Comparison of ENCODE assay signal across 8 mouse cellular contexts in genomic region chr5:103356500-103356899, GRCm38 (mm10).
DNase-seq lines count a peak whose midpoint lies in the region; ATAC-seq and TF ChIP-seq lines count a peak whose summit lies in the region.

No protein-coding gene starts in this region.

- peak; percentile 17 for DNase-seq in gastrocnemius, adult 18-20 months (ENCODE audit: low spot score)
- no peak for DNase-seq in gastrocnemius, postnatal 36 days
- peak; percentile 40 for DNase-seq in ES-E14 (ENCODE audit: low read depth, low spot score)
- DNase-seq in liver, adult 2 months (ENCODE audit: extremely low read depth, low read depth, low spot score) = peak; percentile 37
- DNase-seq in natural killer cell, adult 2 months (ENCODE audit: low spot score in 2 of 2) = no peak
- DNase-seq in layer of hippocampus, postnatal 25 days (ENCODE audit: extremely low spot score in 1 of 2, low spot score in 1 of 2) = no peak
- DNase-seq in right cerebral cortex, postnatal 14 days = no peak

- TF ChIP-seq POLR2A in liver, adult 2 months (IDR thresholded peaks at IDR 0.05; ENCODE audit: extremely low read depth, insufficient read depth, low read length) = no peak

- intact Hi-C loops in gastrocnemius, postnatal 36 days (cut with DNase I) = loop anchor here (10.0 kb wide), 1 partner anchor 568 kb away; no protein-coding TSS in a partner anchor

- peak; percentile 48; the same call in 1 of the 2 replicates for ATAC-seq in granulocyte monocyte progenitor cell, adult 5-6 weeks (replicated peaks; ENCODE audit: poor library complexity, severe bottlenecking)

- peak overlapping the region; percentile 30; the same call in 1 of the 2 replicates for H3K9ac ChIP-seq in ES-E14 (ENCODE audit: insufficient read depth, low read depth, low read length, poor library complexity, severe bottlenecking)
- H3K9ac ChIP-seq in liver, adult 2 months (ENCODE audit: low read depth, low read length) = no peak overlapping the region

- H3K4me3 ChIP-seq in ES-E14 (ENCODE audit: insufficient read depth in 1 of 2, low read depth in 1 of 2, low read length in 2 of 2, poor library complexity in 1 of 2, severe bottlenecking in 1 of 2) = peak overlapping the region; percentile 46 to 47
- no peak overlapping the region; the same call in 1 of the 2 replicates for H3K4me3 ChIP-seq in liver, adult 2 months (ENCODE audit: insufficient read depth, low read depth, low read length)

- no peaks in the 10 kb centered on the region for H3K79me2 ChIP-seq in liver, adult 2 months (ENCODE audit: control insufficient read depth, insufficient read depth, low read length)

- H3K36me3 ChIP-seq in ES-E14 (ENCODE audit: control insufficient read depth, insufficient read depth, low read length, poor library complexity, severe bottlenecking) = no peaks in the 10 kb centered on the region
- no peaks in the 10 kb centered on the region for H3K36me3 ChIP-seq in liver, adult 2 months (ENCODE audit: control insufficient read depth, insufficient read depth, low read length)

- 64% methylated on average over 6 of the region's 6 CpGs for WGBS in liver, adult 2 months

- H3K9me3 ChIP-seq in ES-E14 (ENCODE audit: control insufficient read depth, insufficient read depth, low read depth, low read length) = no peaks in the 10 kb centered on the region

- no peak overlapping the region for H3K27ac ChIP-seq in ES-E14 (ENCODE audit: insufficient read depth, low read depth, low read length, poor library complexity, severe bottlenecking)
- no peak overlapping the region for H3K27ac ChIP-seq in liver, adult 2 months (replicated peaks; ENCODE audit: insufficient read depth, low read depth, low read length)

- no peaks in the 10 kb centered on the region for H3K4me1 ChIP-seq in ES-E14 (ENCODE audit: control insufficient read depth in 2 of 2, insufficient read depth in 2 of 2, low read length in 2 of 2, poor library complexity in 1 of 2)
- peaks cover 7% of the 10 kb centered on the region; the same call in 1 of the 2 replicates for H3K4me1 ChIP-seq in liver, adult 2 months (ENCODE audit: control insufficient read depth, insufficient read depth, low read length)

- H3K27me3 ChIP-seq in liver, adult 2 months (ENCODE audit: control insufficient read depth, insufficient read depth, low read length) = no peaks in the 10 kb centered on the region

- TF ChIP-seq CTCF in liver, adult 2 months (IDR thresholded peaks at IDR 0.05; ENCODE audit: low read depth, low read length) = no peak

- in situ Hi-C loops in ES-E14 (cut with MboI; ENCODE audit: low sequenced_read_pairs in 2 of 2, unreplicated experiment in 2 of 2) = loop anchor here (10.0 to 25.0 kb wide), 3 partner anchors 298 to 481 kb away; partner anchors contain the start of gene 1700016H13Rik (in 2 of the 2)

TF ChIP-seq in ES-E14, 5 proteins besides CTCF, POLR2A, EP300 and RAD21:
- no peak for TF ChIP-seq CHD2 (IDR thresholded peaks at IDR 0.05; ENCODE audit: low read depth, low read length)
- no peak for TF ChIP-seq HCFC1 (IDR thresholded peaks at IDR 0.05; ENCODE audit: borderline replicate concordance, insufficient read depth, low read length)
- no peak for TF ChIP-seq MAFK (IDR thresholded peaks at IDR 0.05; ENCODE audit: insufficient read depth, low read depth, low read length)
- TF ChIP-seq ZC3H11A (IDR thresholded peaks at IDR 0.05; ENCODE audit: borderline replicate concordance, low read depth, low read length) = no peak
- no peak for TF ChIP-seq ZNF384 (IDR thresholded peaks at IDR 0.05; ENCODE audit: low read depth, low read length)

Comparison
In these comparisons a context has a peak if more than half of its experiments do, and no peak if none do; other contexts are left out.
1. DNase-seq: peak in gastrocnemius, adult 18-20 months (single experiment), ES-E14 (single experiment) and liver, adult 2 months (single experiment); none in gastrocnemius, postnatal 36 days (0 of 2), natural killer cell, adult 2 months (0 of 2), layer of hippocampus, postnatal 25 days (0 of 2) and right cerebral cortex, postnatal 14 days (single experiment).